Mouse (Mus musculus) heart, embryonic 13.5 days (tissue): ENCODE measurements around the gene Lonp2. TPM values are rescaled to one million over a fixed set of nuclear protein-coding genes. Genes with fewer than 3 reads are reported as not detected.
A peak's percentile ranks its signal among the peaks of the same experiment; 100 is the strongest.

ENCODE experiments used
- ATAC-seq: fragments of 200-750 bp; cut with Nextera tagmentation; 2 replicates; pipeline ENCODE4 v1.8.0; 2017; ENCODE audit warnings: moderate TSS enrichment; ENCODE audit not compliant: insufficient number of reproducible peaks, low FRiP score, low TSS enrichment; ENCODE audit errors: extremely low read depth
- H3K27ac ChIP-seq: fragments of 300-500 bp; sonication (generic); replicated peaks from 2 replicates; pipeline ENCODE4 v1.5.1; 2015; ENCODE audit warnings: moderate library complexity, mild to moderate bottlenecking, inconsistent platforms
- H3K27me3 ChIP-seq: fragments of 300-500 bp; sonication (generic); replicated peaks from 2 replicates; pipeline ENCODE4 v1.6.1; 2015; ENCODE audit warnings: mild to moderate bottlenecking, inconsistent platforms
- H3K36me3 ChIP-seq: fragments of 300-500 bp; sonication (generic); 2 replicates; pipeline ENCODE4 v1.6.1; 2015; ENCODE audit warnings: mild to moderate bottlenecking, inconsistent platforms
- H3K4me1 ChIP-seq: fragments of 300-500 bp; sonication (generic); 2 replicates; pipeline ENCODE4 v1.6.1; 2015; ENCODE audit warnings: inconsistent platforms
- H3K4me2 ChIP-seq: fragments of 300-500 bp; sonication (generic); 2 replicates; pipeline ENCODE4 v1.6.1; 2015; ENCODE audit warnings: inconsistent platforms, mild to moderate bottlenecking, moderate library complexity
- H3K4me3 ChIP-seq: fragments of 300-500 bp; sonication (generic); 2 replicates; pipeline ENCODE4 v1.5.1; 2015; ENCODE audit warnings: moderate library complexity, mild to moderate bottlenecking, inconsistent platforms
- H3K9ac ChIP-seq: fragments of 300-500 bp; sonication (generic); 2 replicates; pipeline ENCODE4 v1.6.1; 2015; ENCODE audit warnings: inconsistent platforms, mild to moderate bottlenecking, moderate library complexity
- H3K9me3 ChIP-seq: fragments of 300-500 bp; sonication (generic); 2 replicates; pipeline ENCODE4 v1.6.1; 2016; ENCODE audit warnings: inconsistent platforms
- WGBS: fragments of 180-500 bp; shearing (Covaris S2); methylation state at CpG from one replicate; pipeline ENCODE4 v1.1.7; 2015; ENCODE audit warnings: mixed read lengths; 5-methylcytosine and 5-hydroxymethylcytosine counted together
- polyA plus RNA-seq: library from polyadenylated mRNA; unstranded; fragments of >200 nt; fragmentation: Nextera tagmentation; extraction: Ambion mirVana; gene quantifications from 2 replicates; pipeline ENCODE4 v1.2.1, GENCODE M21; 2015

Lonp2 gene
- polyA plus RNA-seq, 1 experiment from 2014 or later, result 53.7 TPM

DNA sequence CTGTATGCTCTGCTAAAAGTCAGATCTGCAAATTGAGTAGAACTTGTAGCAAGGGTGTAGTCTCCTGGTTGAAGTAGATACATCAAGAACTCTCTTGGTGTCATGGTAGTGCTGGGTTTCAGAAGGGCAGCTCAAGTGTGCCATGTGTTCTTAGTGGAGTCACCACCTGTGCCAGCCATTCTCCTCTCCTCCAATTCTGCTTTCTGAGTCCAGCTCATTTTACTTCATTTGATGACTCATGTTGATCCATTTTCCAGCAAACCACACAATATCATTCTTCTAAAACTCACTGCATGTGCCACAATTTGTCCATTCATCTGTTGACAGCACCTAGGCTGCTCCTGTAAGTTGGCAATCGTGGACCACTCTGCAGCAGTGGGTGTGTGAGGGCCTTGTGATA, 68.3 kb downstream of the Lonp2 start:
- no peaks in the 10 kb centered on the region for H3K9me3 ChIP-seq
- peaks cover 32% of the 10 kb centered on the region for H3K36me3 ChIP-seq
- ATAC-seq, result no peak
- 84% methylated on average over 1 of the region's 1 CpGs for WGBS
- H3K27me3 ChIP-seq, result no peaks in the 10 kb centered on the region
- no peak overlapping the region for H3K4me3 ChIP-seq
- no peak overlapping the region for H3K4me2 ChIP-seq
- no peak overlapping the region for H3K9ac ChIP-seq
- no peaks in the 10 kb centered on the region for H3K4me1 ChIP-seq
- H3K27ac ChIP-seq, result no peak overlapping the region

DNA sequence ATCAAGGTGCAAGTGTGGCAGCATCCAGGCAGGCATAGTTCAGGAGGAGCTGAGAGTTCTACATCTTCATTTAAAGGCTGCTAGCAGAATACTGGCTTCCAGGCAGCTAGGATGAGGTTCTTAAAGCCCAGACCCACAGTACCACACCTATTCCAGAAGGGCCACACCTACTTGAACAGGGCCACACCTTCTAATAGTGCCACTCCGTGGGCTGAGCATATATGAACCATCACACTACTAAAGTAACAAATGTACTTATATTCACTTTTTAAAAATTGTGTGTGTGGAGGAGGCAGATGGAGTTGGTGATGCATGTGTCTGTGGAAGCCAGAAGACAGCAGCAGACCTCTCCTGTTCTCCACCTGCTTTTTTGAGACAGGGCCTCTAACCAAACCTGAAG, 70.2 kb downstream of the Lonp2 start:
- Histone ChIP-seq H3K4me3 (no peak overlapping the region), H3K9me3 (no peaks in the 10 kb centered on the region), H3K27ac (no peak overlapping the region), H3K4me1 (peaks cover 9% of the 10 kb centered on the region), H3K36me3 (peaks cover 22% of the 10 kb centered on the region), H3K4me2 (no peak overlapping the region), H3K27me3 (no peaks in the 10 kb centered on the region), H3K9ac (no peak overlapping the region)
- 82% methylated on average over 1 of the region's 1 CpGs for WGBS
- no peak for ATAC-seq

DNA sequence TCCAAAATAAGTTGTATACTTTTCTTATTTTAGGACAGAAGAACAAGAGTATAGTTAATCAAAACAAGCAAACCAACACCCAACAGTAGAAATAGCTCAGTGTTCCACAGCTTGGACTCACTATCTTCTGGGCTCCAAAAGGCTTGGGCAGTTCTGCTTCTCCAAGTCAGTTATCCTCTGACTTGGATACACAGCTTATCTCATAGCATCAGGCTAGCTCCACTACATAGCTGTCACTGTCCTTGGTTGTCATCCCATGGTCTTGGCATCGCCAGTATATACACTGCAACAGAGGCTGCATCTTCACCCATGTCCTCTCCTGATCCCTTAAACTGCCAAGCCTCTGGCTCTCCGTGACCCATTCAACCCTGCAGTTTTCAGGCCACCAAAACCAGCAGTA, 71.9 kb downstream of the Lonp2 start:
- H3K9me3 ChIP-seq, result no peaks in the 10 kb centered on the region
- no peak overlapping the region for H3K27ac ChIP-seq
- H3K36me3 ChIP-seq, result peaks cover 33% of the 10 kb centered on the region
- no peak for ATAC-seq
- H3K27me3 ChIP-seq, result no peaks in the 10 kb centered on the region
- WGBS, result 86% methylated on average over 2 of the region's 2 CpGs
- no peak overlapping the region for H3K4me2 ChIP-seq
- no peak overlapping the region for H3K4me3 ChIP-seq
- no peak overlapping the region for H3K9ac ChIP-seq
- peaks cover 17% of the 10 kb centered on the region for H3K4me1 ChIP-seq

DNA sequence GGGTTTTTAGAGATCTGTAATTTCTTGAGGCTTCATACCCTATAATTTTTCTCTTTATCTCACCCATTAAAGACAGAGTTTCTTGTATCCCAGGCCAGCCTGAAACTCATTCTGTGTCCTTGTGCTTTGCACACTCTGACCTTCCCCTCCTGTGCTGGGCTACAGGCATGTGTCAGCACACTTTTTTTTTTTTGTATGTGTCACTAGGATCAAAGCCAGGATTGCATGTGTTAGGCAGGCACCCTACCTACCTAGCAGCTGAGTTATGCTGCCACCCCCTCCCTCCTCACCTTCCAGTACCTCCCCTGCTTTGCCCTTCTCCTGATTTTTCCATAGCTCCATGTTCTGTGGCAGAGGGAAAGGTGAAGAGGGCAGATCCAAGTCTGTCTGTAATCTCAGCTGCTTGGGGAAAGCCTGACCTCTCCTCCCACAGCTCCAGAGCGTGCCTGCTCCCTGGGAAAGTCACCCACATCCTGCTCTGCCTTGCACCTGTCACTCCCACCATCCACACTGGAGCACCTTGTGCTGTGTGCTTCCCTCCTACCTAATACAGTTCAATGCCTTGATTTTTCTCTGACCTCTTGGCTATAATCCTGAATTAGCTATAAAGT, 75.1 kb downstream of the Lonp2 start:
- H3K27me3 ChIP-seq, result no peaks in the 10 kb centered on the region
- peaks cover 32% of the 10 kb centered on the region for H3K36me3 ChIP-seq
- peak overlapping the region; percentile 63; the same call in 1 of the 2 replicates for H3K9ac ChIP-seq
- peaks cover 17% of the 10 kb centered on the region for H3K4me1 ChIP-seq
- ATAC-seq, result no peak
- H3K9me3 ChIP-seq, result no peaks in the 10 kb centered on the region
- H3K4me3 ChIP-seq, result no peak overlapping the region
- WGBS, result 31% methylated on average over 1 of the region's 1 CpGs
- H3K27ac ChIP-seq, result peak overlapping the region; percentile 65
- H3K4me2 ChIP-seq, result no peak overlapping the region

DNA sequence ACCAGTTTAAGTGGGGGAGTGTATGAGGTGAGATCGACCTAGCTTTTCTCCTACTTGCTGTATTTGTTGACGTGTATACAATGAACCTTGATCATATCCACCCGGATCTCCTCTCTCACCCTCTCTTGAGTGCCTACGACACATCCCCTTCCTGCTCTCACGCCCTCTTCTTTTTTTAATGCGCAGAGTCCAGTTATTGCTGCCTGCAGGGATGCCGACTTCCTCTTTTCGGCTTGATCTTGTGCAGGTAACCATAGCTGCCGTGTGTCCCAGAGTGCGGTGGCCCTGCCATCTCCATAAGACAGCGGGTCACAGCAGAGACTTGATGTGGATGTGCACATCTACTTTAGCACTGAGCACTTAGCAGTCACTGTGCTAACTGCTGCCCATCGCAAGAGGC, 75.6 kb downstream of the Lonp2 start:
- Histone ChIP-seq H3K4me3 (no peak overlapping the region), H3K4me2 (no peak overlapping the region), H3K27ac (peak overlapping the region; percentile 65; the same call in 1 of the 2 replicates), H3K36me3 (peaks cover 32% of the 10 kb centered on the region), H3K9me3 (no peaks in the 10 kb centered on the region), H3K27me3 (no peaks in the 10 kb centered on the region), H3K4me1 (peaks cover 17% of the 10 kb centered on the region), H3K9ac (no peak overlapping the region; the same call in 1 of the 2 replicates)
- ATAC-seq, result no peak
- 85% methylated on average over 12 of the region's 12 CpGs for WGBS

DNA sequence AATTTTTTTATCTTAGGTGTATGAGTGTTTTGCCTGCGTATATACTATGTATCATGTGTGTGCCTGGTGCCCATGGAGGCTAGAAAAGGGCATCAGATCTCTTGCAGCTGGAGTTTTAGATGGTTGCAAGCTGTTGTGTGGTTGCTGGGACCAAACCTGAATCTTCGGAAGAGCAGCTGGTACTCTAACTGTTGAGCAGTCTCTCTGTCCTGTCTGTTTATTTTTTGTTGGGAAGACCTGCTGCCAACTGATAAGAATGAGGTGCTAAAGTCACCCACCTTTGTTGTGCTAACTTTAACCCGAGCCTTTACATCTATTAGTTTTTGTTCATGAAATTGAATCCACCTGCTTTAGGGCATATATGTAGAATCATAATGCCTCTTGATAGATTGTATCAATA, 78.6 kb downstream of the Lonp2 start:
- Histone ChIP-seq H3K27me3 (no peaks in the 10 kb centered on the region), H3K4me2 (no peak overlapping the region), H3K4me1 (peaks cover 17% of the 10 kb centered on the region), H3K9me3 (no peaks in the 10 kb centered on the region), H3K9ac (no peak overlapping the region), H3K36me3 (peaks cover 22% of the 10 kb centered on the region), H3K4me3 (no peak overlapping the region), H3K27ac (no peak overlapping the region)
- ATAC-seq, result no peak
- 62% methylated on average over 3 of the region's 3 CpGs for WGBS

DNA sequence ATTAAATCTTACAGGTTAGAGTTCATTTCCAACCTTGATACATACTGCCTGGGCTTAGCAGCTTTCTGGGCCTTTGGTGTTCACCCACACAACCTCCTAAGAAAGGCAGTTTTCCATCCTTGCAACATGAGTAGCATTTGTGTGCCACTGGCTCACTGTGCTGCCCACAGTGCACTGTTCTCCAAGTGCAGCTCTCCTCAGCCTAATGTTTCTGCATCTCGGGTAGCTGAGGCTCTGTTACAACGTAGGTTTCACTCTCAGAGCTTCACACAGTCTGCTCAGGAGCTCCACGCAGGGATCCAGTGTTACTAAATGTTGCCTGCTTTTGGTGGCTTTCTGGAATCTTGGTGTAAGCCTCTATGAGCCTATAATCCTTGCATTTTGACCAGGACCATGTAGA, 81.5 kb downstream of the Lonp2 start:
- Histone ChIP-seq H3K9me3 (no peaks in the 10 kb centered on the region), H3K4me2 (no peak overlapping the region), H3K27me3 (no peaks in the 10 kb centered on the region), H3K4me3 (no peak overlapping the region), H3K4me1 (no peaks in the 10 kb centered on the region), H3K27ac (no peak overlapping the region), H3K9ac (no peak overlapping the region), H3K36me3 (peaks cover 33% of the 10 kb centered on the region)
- no peak for ATAC-seq
- whole genome bisulfite sequencing, result 76% methylated on average over 3 of the region's 3 CpGs

DNA sequence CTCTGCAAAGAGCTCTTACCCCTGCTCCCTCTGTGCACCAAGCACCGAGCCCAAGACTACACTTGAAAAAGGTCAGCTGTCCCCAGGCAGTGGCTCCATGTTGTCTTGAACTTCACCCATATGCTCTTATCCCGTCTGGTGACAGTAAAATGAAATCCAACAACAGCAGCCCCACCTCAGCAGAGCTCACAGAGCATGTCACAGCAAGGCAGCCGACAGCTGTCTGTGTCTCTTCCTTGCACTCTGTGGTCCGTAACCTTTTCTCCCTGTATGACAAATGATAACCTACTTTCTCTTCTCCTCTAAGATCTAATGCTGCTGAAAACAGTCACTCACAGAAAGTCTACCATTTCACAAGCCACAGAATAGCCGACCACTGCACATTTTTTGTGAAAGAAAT, 82.9 kb downstream of the Lonp2 start:
- no peak for ATAC-seq
- no peaks in the 10 kb centered on the region for H3K27me3 ChIP-seq
- H3K27ac ChIP-seq, result no peak overlapping the region
- no peak overlapping the region for H3K9ac ChIP-seq
- H3K9me3 ChIP-seq, result no peaks in the 10 kb centered on the region
- H3K4me3 ChIP-seq, result no peak overlapping the region
- peaks cover 40% of the 10 kb centered on the region for H3K36me3 ChIP-seq
- H3K4me2 ChIP-seq, result no peak overlapping the region
- WGBS, result 73% methylated on average over 5 of the region's 5 CpGs
- H3K4me1 ChIP-seq, result no peaks in the 10 kb centered on the region

DNA sequence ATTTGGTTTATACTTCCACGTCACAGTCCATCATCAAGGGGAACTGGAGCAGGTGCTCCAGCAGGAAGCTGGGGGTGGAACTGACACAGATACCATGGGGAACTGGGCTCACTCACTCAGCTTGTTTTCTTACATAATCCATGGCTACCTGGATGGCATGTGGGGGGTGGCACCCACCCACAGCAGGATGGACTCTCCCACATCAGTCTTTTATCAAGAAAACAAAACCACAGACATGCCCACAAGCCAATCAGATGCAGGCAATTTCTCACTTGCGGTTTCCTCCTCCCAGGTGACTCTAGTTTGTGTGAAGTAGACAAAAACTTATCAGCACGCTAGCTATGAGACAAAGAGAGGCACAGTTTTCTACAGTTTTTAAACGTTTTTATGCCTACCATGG, 84.0 kb downstream of the Lonp2 start:
- no peak overlapping the region for H3K4me2 ChIP-seq
- WGBS, result 65% methylated on average over 4 of the region's 4 CpGs
- H3K4me1 ChIP-seq, result no peaks in the 10 kb centered on the region
- H3K9ac ChIP-seq, result no peak overlapping the region
- H3K27me3 ChIP-seq, result no peaks in the 10 kb centered on the region
- no peak for ATAC-seq
- H3K36me3 ChIP-seq, result peaks cover 43% of the 10 kb centered on the region
- H3K4me3 ChIP-seq, result no peak overlapping the region
- H3K9me3 ChIP-seq, result no peaks in the 10 kb centered on the region
- H3K27ac ChIP-seq, result no peak overlapping the region

DNA sequence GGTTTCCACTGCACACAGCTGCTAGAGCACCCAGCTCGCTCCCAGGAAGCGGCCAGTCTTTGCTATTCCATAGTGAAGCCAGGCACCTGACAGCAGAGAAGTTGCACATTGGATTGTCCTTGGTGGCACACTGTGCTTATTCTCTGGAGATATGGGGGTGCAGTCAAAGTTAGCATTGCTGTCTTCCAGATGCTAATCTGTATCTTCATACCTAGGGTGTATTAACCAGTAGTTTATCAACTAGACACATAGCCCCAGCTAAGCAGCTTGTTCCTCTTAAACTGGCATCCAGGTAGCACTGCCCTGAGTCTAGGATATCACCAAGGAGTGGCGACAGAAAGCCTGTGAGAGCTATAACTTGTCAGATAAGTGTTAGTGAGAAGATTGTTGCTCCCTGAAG, 88.8 kb downstream of the Lonp2 start:
- ATAC-seq, result no peak
- H3K4me3 ChIP-seq, result no peak overlapping the region
- no peaks in the 10 kb centered on the region for H3K4me1 ChIP-seq
- H3K27ac ChIP-seq, result no peak overlapping the region
- no peaks in the 10 kb centered on the region for H3K27me3 ChIP-seq
- H3K4me2 ChIP-seq, result no peak overlapping the region
- peaks cover 75% of the 10 kb centered on the region for H3K36me3 ChIP-seq
- H3K9me3 ChIP-seq, result no peaks in the 10 kb centered on the region
- 78% methylated on average over 3 of the region's 3 CpGs for WGBS
- no peak overlapping the region for H3K9ac ChIP-seq

DNA sequence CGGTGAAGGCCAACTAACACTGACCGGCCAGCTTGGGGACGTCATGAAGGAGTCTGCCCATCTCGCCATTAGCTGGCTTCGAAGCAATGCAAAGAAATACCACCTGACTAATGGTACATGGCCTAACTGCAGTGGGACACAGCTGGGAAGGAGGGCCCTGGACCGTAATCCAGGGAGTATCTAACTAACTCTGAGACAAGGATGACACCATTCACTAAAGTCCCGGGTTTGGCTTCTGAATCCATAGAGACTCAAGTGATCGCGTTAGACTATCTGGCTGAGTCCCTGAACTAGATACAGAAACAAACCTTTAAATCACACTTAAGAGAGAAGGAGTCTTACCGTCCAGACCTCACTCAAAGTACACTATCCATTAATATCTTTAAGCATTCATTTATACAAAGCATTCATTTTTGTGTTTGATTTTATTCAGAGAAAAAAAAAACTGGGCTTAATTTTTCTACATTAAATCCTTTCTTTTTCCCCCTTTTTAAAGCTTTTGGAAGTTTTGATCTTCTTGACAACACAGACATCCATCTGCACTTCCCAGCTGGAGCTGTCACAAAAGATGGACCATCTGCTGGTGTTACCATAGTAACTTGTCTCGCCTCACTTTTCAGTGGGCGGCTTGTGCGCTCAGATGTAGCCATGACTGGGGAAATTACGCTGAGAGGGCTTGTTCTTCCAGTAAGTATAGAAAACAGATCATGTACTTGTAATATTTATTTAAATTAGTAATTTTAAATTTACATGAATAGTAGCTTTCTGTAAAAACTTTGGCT, 89.8 kb downstream of the Lonp2 start:
- peaks cover 77% of the 10 kb centered on the region for H3K36me3 ChIP-seq
- no peaks in the 10 kb centered on the region for H3K27me3 ChIP-seq
- no peak overlapping the region for H3K4me3 ChIP-seq
- no peak overlapping the region for H3K27ac ChIP-seq
- WGBS, result 80% methylated on average over 14 of the region's 14 CpGs
- no peaks in the 10 kb centered on the region for H3K9me3 ChIP-seq
- no peak overlapping the region for H3K4me2 ChIP-seq
- ATAC-seq, result no peak
- no peak overlapping the region for H3K9ac ChIP-seq
- H3K4me1 ChIP-seq, result no peaks in the 10 kb centered on the region
